Mouse (Mus musculus) kidney, adult 2 months (tissue): ENCODE results near the gene Xpo6.

Source experiments
- CTCF ChIP-seq: fragments of 200-500 bp; conservative IDR thresholded peaks from 2 replicates; pipeline ENCODE4 v1.5.1; 2011; ENCODE audit warnings: low read depth, mild to moderate bottlenecking, control low read depth, low read length, moderate library complexity, mixed read lengths; ENCODE audit not compliant: insufficient read depth, insufficient read length
- POLR2A ChIP-seq: fragments of 200-500 bp; IDR thresholded peaks from one replicate; pipeline ENCODE4 v1.6.1; 2011; ENCODE audit warnings: low read depth, low read length, control low read depth

DNA sequence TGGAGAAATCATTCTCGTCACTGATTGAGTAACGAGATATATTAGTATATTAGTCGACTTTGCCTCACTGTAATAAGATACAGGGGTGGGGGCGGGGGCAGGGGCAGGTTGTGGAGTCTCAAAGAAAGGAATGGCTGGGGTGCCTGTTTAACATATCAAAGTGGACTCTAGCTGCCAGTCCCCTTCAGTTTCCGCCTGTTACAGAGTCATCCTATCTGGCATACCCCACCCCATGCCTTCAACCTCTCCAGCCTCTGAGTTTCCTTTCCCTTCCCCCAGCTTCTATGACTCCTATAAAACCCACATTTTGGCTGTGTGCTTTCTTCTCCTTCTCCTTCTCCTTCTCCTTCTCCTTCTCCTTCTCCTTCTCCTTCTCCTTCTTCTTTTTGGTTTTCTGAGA, 25.8 kb upstream of the Xpo6 start:
- TF ChIP-seq CTCF (no peak), POLR2A (no peak)
